Mouse (Mus musculus): ENCODE measurements around the gene Sestd1. TPM values are rescaled to one million over a fixed set of nuclear protein-coding genes. Genes with fewer than 3 reads are reported as not detected.
A peak's percentile ranks its signal among the peaks of the same experiment; 100 is the strongest.

The Sestd1 gene
- polyA plus RNA-seq, 1 experiment from 2014 or later: 27.3 TPM

GRCm38 (mm10) chr2:77277272-77277671 is 3.1 kb downstream of the Sestd1 start:
- Histone ChIP-seq H3K4me2 (no peak overlapping the region), H3K27me3 (ENCODE audit: control insufficient read depth, insufficient read depth, low read length) (no peaks in the 10 kb centered on the region), H3K9me3 (ENCODE audit: control insufficient read depth, low read length) (no peaks in the 10 kb centered on the region), H3K9ac (ENCODE audit: low read length) (no peak overlapping the region), H3K4me3 (ENCODE audit: low read depth, low read length) (no peak overlapping the region), H3K27ac (ENCODE audit: low read depth, low read length) (no peak overlapping the region), H3K36me3 (ENCODE audit: control insufficient read depth, insufficient read depth, low read length) (no peaks in the 10 kb centered on the region), H3K4me1 (ENCODE audit: control insufficient read depth, insufficient read depth, low read length) (0 out of 2 replicates have a peak, but pooled peaks cover 5% of the 10 kb centered on the region)
- ATAC-seq (ENCODE audit: low FRiP score) (no peak), DNase-seq (ENCODE audit: low spot score, missing footprints) (peak; percentile 23)
- 76% methylated on average over 4 of the region's 4 CpGs for WGBS

DNA sequence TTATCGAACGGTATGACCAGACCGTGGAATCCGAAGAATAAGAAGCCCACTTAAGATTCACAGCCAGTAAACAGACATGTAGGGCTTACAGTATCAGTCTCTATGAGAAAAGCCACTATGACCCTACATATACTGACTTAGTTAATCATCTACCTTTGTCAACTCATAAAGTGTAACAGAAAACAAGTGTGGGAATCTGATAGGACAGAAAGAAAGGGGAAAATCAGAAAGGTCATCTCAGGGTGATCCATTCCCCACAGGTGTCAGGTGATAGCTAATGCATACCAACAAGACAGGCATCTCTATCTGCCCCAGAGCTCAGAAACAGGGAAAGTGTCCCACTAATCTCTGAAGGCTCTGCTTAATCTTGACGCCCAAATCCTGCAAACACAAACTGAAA is 4.5 kb downstream of the Sestd1 start:
- Histone ChIP-seq H3K27ac (ENCODE audit: low read depth, low read length) (no peak overlapping the region), H3K36me3 (ENCODE audit: control insufficient read depth, insufficient read depth, low read length) (no peaks in the 10 kb centered on the region), H3K4me2 (no peak overlapping the region), H3K4me3 (ENCODE audit: low read depth, low read length) (no peak overlapping the region), H3K9ac (ENCODE audit: low read length) (no peak overlapping the region), H3K27me3 (ENCODE audit: control insufficient read depth, insufficient read depth, low read length) (no peaks in the 10 kb centered on the region), H3K4me1 (ENCODE audit: control insufficient read depth, insufficient read depth, low read length) (0 out of 2 replicates have a peak, but pooled peaks cover 5% of the 10 kb centered on the region), H3K9me3 (ENCODE audit: control insufficient read depth, low read length) (no peaks in the 10 kb centered on the region)
- 95% methylated on average over 5 of the region's 5 CpGs for WGBS
- no peak for ATAC-seq (ENCODE audit: low FRiP score)
- peak; percentile 70 for DNase-seq (ENCODE audit: low spot score, missing footprints)

- H3K4me2 ChIP-seq: no peak overlapping the region
- ATAC-seq (ENCODE audit: low FRiP score): no peak
- H3K27me3 ChIP-seq (ENCODE audit: control insufficient read depth, insufficient read depth, low read length): no peaks in the 10 kb centered on the region
- H3K36me3 ChIP-seq (ENCODE audit: control insufficient read depth, insufficient read depth, low read length): no peaks in the 10 kb centered on the region
- 0 out of 2 replicates have a peak, but pooled peaks cover 5% of the 10 kb centered on the region for H3K4me1 ChIP-seq (ENCODE audit: control insufficient read depth, insufficient read depth, low read length)
- no peak overlapping the region for H3K4me3 ChIP-seq (ENCODE audit: low read depth, low read length)
- 89% methylated on average over 9 of the region's 9 CpGs for WGBS
- DNase-seq (ENCODE audit: low spot score, missing footprints): peak; percentile 74
- no peak overlapping the region for H3K27ac ChIP-seq (ENCODE audit: low read depth, low read length)
- no peak overlapping the region for H3K9ac ChIP-seq (ENCODE audit: low read length)
- no peaks in the 10 kb centered on the region for H3K9me3 ChIP-seq (ENCODE audit: control insufficient read depth, low read length)
Observed at GRCm38 (mm10) chr2:77274976-77275641, 5.3 kb downstream of the Sestd1 start.

DNA sequence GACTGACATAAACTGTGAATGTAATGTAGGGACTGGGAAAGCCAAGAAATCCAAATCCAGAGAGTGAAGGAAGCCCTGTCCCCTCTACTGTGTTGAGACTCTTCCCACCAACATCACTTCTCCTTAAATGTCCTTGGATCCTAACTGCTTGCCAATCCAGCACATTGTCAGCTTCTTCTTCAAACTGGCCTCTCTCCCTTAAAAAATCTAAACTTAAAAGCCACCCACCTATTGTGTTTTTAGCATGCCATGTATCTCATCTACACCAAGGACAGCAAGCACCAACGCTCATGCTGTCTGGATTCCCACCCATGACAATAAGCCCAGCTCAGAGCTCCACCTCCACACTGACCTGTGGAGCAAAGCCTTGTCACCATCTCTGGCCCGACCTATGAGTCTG is 7.4 kb downstream of the Sestd1 start:
- Histone ChIP-seq H3K27ac (ENCODE audit: low read depth, low read length) (no peak overlapping the region), H3K36me3 (ENCODE audit: control insufficient read depth, insufficient read depth, low read length) (no peaks in the 10 kb centered on the region), H3K4me1 (ENCODE audit: control insufficient read depth, insufficient read depth, low read length) (no peaks in the 10 kb centered on the region), H3K27me3 (ENCODE audit: control insufficient read depth, insufficient read depth, low read length) (no peaks in the 10 kb centered on the region), H3K9ac (ENCODE audit: low read length) (no peak overlapping the region), H3K4me3 (ENCODE audit: low read depth, low read length) (no peak overlapping the region), H3K9me3 (ENCODE audit: control insufficient read depth, low read length) (no peaks in the 10 kb centered on the region), H3K4me2 (no peak overlapping the region)
- ATAC-seq (ENCODE audit: low FRiP score): no peak
- WGBS: 96% methylated on average over 2 of the region's 2 CpGs
- DNase-seq (ENCODE audit: low spot score, missing footprints): peak; percentile 23

GRCm38 (mm10) chr2:77270781-77271180 is 9.6 kb downstream of the Sestd1 start:
- no peak overlapping the region for H3K27ac ChIP-seq (ENCODE audit: low read depth, low read length)
- H3K4me3 ChIP-seq (ENCODE audit: low read depth, low read length): no peak overlapping the region
- no peak overlapping the region for H3K4me2 ChIP-seq
- no peaks in the 10 kb centered on the region for H3K9me3 ChIP-seq (ENCODE audit: control insufficient read depth, low read length)
- H3K36me3 ChIP-seq (ENCODE audit: control insufficient read depth, insufficient read depth, low read length): no peaks in the 10 kb centered on the region
- DNase-seq (ENCODE audit: low spot score, missing footprints): peak; percentile 82
- H3K9ac ChIP-seq (ENCODE audit: low read length): no peak overlapping the region
- ATAC-seq (ENCODE audit: low FRiP score): no peak
- WGBS: 87% methylated on average over 7 of the region's 7 CpGs
- H3K4me1 ChIP-seq (ENCODE audit: control insufficient read depth, insufficient read depth, low read length): no peaks in the 10 kb centered on the region
- H3K27me3 ChIP-seq (ENCODE audit: control insufficient read depth, insufficient read depth, low read length): no peaks in the 10 kb centered on the region

GRCm38 (mm10) chr2:77270136-77270535 is 10.3 kb downstream of the Sestd1 start:
- 89% methylated on average over 1 of the region's 1 CpGs for WGBS

DNA sequence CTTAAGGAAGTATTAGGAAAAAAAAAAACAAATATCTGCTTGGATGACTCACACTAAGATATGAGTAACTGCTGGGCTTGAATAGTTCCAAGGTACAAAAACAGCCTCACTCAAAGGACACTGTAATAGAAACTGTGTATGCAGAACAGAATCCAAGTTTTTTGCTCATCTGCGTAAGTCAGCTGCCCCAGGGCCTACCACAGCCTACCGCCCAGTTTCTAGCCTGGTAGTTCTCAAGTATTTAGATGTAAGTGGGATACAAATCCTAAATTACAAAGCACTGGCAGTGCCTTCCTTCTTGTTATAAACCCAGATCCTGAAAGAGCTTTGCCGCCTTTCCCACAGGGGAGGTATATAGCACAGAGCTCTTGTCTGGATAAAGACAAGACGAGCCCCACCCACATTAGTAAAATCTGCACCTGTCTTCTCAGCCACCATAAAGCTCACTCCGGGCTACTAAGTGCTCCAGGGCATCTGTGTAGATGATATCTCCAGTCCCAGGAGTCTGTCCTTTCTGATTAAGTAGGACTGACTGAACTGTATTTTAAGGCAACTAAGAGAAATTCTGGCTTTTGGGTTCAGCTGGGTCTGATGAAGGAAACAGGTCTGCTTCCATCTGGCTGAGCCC is 11.7 kb downstream of the Sestd1 start:
- DNase-seq (ENCODE audit: low spot score, missing footprints): peak; percentile 41
- H3K27ac ChIP-seq (ENCODE audit: low read depth, low read length): no peak overlapping the region; the same call in 1 of the 2 replicates
- ATAC-seq (ENCODE audit: low FRiP score): no peak
- H3K9me3 ChIP-seq (ENCODE audit: control insufficient read depth, low read length): no peaks in the 10 kb centered on the region
- H3K36me3 ChIP-seq (ENCODE audit: control insufficient read depth, insufficient read depth, low read length): no peaks in the 10 kb centered on the region
- no peak overlapping the region for H3K4me3 ChIP-seq (ENCODE audit: low read depth, low read length)
- H3K4me2 ChIP-seq: no peak overlapping the region
- H3K9ac ChIP-seq (ENCODE audit: low read length): no peak overlapping the region
- 86% methylated on average over 5 of the region's 5 CpGs for WGBS
- no peaks in the 10 kb centered on the region for H3K27me3 ChIP-seq (ENCODE audit: control insufficient read depth, insufficient read depth, low read length)
- peaks cover 13% of the 10 kb centered on the region for H3K4me1 ChIP-seq (ENCODE audit: control insufficient read depth, insufficient read depth, low read length)

More at GRCm38 (mm10) chr2:77270136-77270535, 10.3 kb downstream of the Sestd1 start:
- H3K9ac ChIP-seq (ENCODE audit: low read length): no peak overlapping the region
- no peaks in the 10 kb centered on the region for H3K9me3 ChIP-seq (ENCODE audit: control insufficient read depth, low read length)
- ATAC-seq (ENCODE audit: low FRiP score) (no peak), DNase-seq (ENCODE audit: low spot score, missing footprints) (peak; percentile 51)
- H3K4me3 ChIP-seq (ENCODE audit: low read depth, low read length): no peak overlapping the region
- H3K4me2 ChIP-seq: no peak overlapping the region
- H3K27me3 ChIP-seq (ENCODE audit: control insufficient read depth, insufficient read depth, low read length): no peaks in the 10 kb centered on the region
- no peaks in the 10 kb centered on the region for H3K36me3 ChIP-seq (ENCODE audit: control insufficient read depth, insufficient read depth, low read length)
- 0 out of 2 replicates have a peak, but pooled peaks cover 2% of the 10 kb centered on the region for H3K4me1 ChIP-seq (ENCODE audit: control insufficient read depth, insufficient read depth, low read length)
- H3K27ac ChIP-seq (ENCODE audit: low read depth, low read length): no peak overlapping the region

GRCm38 (mm10) chr2:77266931-77267330 is 13.5 kb downstream of the Sestd1 start:
- WGBS: 86% methylated on average over 2 of the region's 2 CpGs
- H3K4me1 ChIP-seq (ENCODE audit: control insufficient read depth, insufficient read depth, low read length): peaks cover 20% of the 10 kb centered on the region
- no peak for ATAC-seq (ENCODE audit: low FRiP score)
- H3K4me2 ChIP-seq: no peak overlapping the region
- no peaks in the 10 kb centered on the region for H3K27me3 ChIP-seq (ENCODE audit: control insufficient read depth, insufficient read depth, low read length)
- DNase-seq (ENCODE audit: low spot score, missing footprints): no peak
- H3K4me3 ChIP-seq (ENCODE audit: low read depth, low read length): no peak overlapping the region
- H3K27ac ChIP-seq (ENCODE audit: low read depth, low read length): no peak overlapping the region
- no peaks in the 10 kb centered on the region for H3K36me3 ChIP-seq (ENCODE audit: control insufficient read depth, insufficient read depth, low read length)
- H3K9ac ChIP-seq (ENCODE audit: low read length): no peak overlapping the region
- H3K9me3 ChIP-seq (ENCODE audit: control insufficient read depth, low read length): no peaks in the 10 kb centered on the region

DNA sequence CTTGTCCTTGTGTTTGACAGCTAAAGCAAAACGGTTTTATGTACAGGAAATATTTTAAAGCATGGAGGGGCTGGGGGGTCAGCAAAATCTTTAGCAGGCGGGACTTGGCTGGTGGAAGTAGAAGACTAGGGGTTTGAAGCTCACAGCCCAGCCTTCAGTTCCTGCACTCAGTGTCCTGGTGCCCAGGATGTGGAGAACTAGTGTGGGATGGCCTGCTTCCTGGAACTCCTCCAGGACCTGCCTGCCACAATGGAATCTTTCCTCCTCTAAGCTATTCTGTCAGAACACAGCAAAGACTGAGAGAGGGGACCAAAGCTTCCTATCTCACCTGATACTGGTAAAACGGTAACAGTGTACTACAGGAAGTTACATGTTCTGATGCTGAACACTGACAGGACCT is 14.4 kb downstream of the Sestd1 start:
- no peaks in the 10 kb centered on the region for H3K36me3 ChIP-seq (ENCODE audit: control insufficient read depth, insufficient read depth, low read length)
- H3K27ac ChIP-seq (ENCODE audit: low read depth, low read length): no peak overlapping the region
- ATAC-seq (ENCODE audit: low FRiP score) (no peak), DNase-seq (ENCODE audit: low spot score, missing footprints) (peak; percentile 8)
- no peak overlapping the region for H3K4me3 ChIP-seq (ENCODE audit: low read depth, low read length)
- no peak overlapping the region for H3K4me2 ChIP-seq
- peaks cover 20% of the 10 kb centered on the region for H3K4me1 ChIP-seq (ENCODE audit: control insufficient read depth, insufficient read depth, low read length)
- WGBS: 85% methylated on average over 3 of the region's 3 CpGs
- H3K27me3 ChIP-seq (ENCODE audit: control insufficient read depth, insufficient read depth, low read length): no peaks in the 10 kb centered on the region
- no peak overlapping the region for H3K9ac ChIP-seq (ENCODE audit: low read length)
- H3K9me3 ChIP-seq (ENCODE audit: control insufficient read depth, low read length): no peaks in the 10 kb centered on the region

Measured in midbrain, embryonic 11.5 days (tissue).